Mouse (Mus musculus) forebrain, embryonic 16.5 days (tissue): ENCODE measurements at regions not wholly inside any gene's neighbourhood (a gene's known extent, or its start where the extent isn't known, plus 50 kb on each side); places are given as distances from the start of the nearest gene placed in this dataset.

Experiments used
- ATAC-seq: fragments of 200-750 bp; cut with Nextera tagmentation; 2 replicates; pipeline ENCODE4 v1.8.0; 2017; ENCODE audit warnings: mild to moderate bottlenecking, moderate library complexity
- H3K27ac ChIP-seq: fragments of 300-500 bp; sonication (generic); 2 replicates; pipeline ENCODE4 v1.5.1; 2014; ENCODE audit warnings: low read length, control low read depth
- H3K27me3 ChIP-seq: fragments of 300-500 bp; sonication (generic); replicated peaks from 2 replicates; pipeline ENCODE4 v1.6.1; 2014; ENCODE audit warnings: low read length; ENCODE audit not compliant: control insufficient read depth, insufficient read depth
- H3K36me3 ChIP-seq: fragments of 300-500 bp; sonication (generic); 2 replicates; pipeline ENCODE4 v1.6.1; 2014; ENCODE audit not compliant: control insufficient read depth, insufficient read depth
- H3K4me1 ChIP-seq: fragments of 300-500 bp; sonication (generic); replicated peaks from 2 replicates; pipeline ENCODE4 v1.6.1; 2014; ENCODE audit warnings: low read length; ENCODE audit not compliant: control insufficient read depth, insufficient read depth
- H3K4me2 ChIP-seq: fragments of 300-500 bp; sonication (generic); 2 replicates; pipeline ENCODE4 v1.6.1; 2014; ENCODE audit warnings: mild to moderate bottlenecking, low read length, control low read depth
- H3K4me3 ChIP-seq: fragments of 300-500 bp; sonication (generic); replicated peaks from 2 replicates; pipeline ENCODE4 v1.5.1; 2014; ENCODE audit warnings: mild to moderate bottlenecking, low read length, control low read depth
- H3K9ac ChIP-seq: fragments of 300-500 bp; sonication (generic); replicated peaks from 2 replicates; pipeline ENCODE4 v1.6.1; 2014; ENCODE audit warnings: low read depth, low read length, control low read depth
- H3K9me3 ChIP-seq: fragments of 300-500 bp; sonication (generic); 2 replicates; pipeline ENCODE4 v1.6.1; 2016; ENCODE audit warnings: low read length; ENCODE audit not compliant: control insufficient read depth
- WGBS: fragments of 180-500 bp; shearing (Covaris S2); extraction: QIAGEN DNeasy Blood & Tissue Kit; methylation state at CpG from one replicate; pipeline ENCODE4 v1.1.7; 2014; 5-methylcytosine and 5-hydroxymethylcytosine counted together

- 73% methylated on average over 1 of the region's 1 CpGs for whole genome bisulfite sequencing
- Histone ChIP-seq H3K27ac (no peak overlapping the region), H3K27me3 (no peaks in the 10 kb centered on the region), H3K9ac (no peak overlapping the region), H3K9me3 (no peaks in the 10 kb centered on the region), H3K4me1 (no peaks in the 10 kb centered on the region), H3K4me2 (no peak overlapping the region), H3K4me3 (no peak overlapping the region), H3K36me3 (no peaks in the 10 kb centered on the region)
- no peak for ATAC-seq
Observed at GRCm38 (mm10) chr16:27783978-27784377, 395.3 kb downstream of the Ccdc50 start.

- H3K4me3 ChIP-seq: no peak overlapping the region
- no peak overlapping the region for H3K27ac ChIP-seq
- H3K4me2 ChIP-seq: no peak overlapping the region
- no peak for ATAC-seq
- no peaks in the 10 kb centered on the region for H3K9me3 ChIP-seq
- WGBS: 58% methylated on average over 1 of the region's 1 CpGs
- H3K27me3 ChIP-seq: no peaks in the 10 kb centered on the region
- no peaks in the 10 kb centered on the region for H3K4me1 ChIP-seq
- no peaks in the 10 kb centered on the region for H3K36me3 ChIP-seq
- H3K9ac ChIP-seq: no peak overlapping the region
Observed at GRCm38 (mm10) chr16:27793406-27793805, 404.7 kb downstream of the Ccdc50 start.

GRCm38 (mm10) chr16:27794907-27795306, 406.2 kb downstream of the Ccdc50 start:
- no peak overlapping the region for H3K4me2 ChIP-seq
- no peak overlapping the region for H3K27ac ChIP-seq
- ATAC-seq: no peak
- H3K36me3 ChIP-seq: no peaks in the 10 kb centered on the region
- WGBS: 88% methylated on average over 1 of the region's 1 CpGs
- no peaks in the 10 kb centered on the region for H3K27me3 ChIP-seq
- no peak overlapping the region for H3K4me3 ChIP-seq
- H3K9me3 ChIP-seq: no peaks in the 10 kb centered on the region
- no peaks in the 10 kb centered on the region for H3K4me1 ChIP-seq
- no peak overlapping the region for H3K9ac ChIP-seq

- H3K4me1 ChIP-seq: no peaks in the 10 kb centered on the region
- H3K9ac ChIP-seq: no peak overlapping the region
- H3K4me2 ChIP-seq: no peak overlapping the region
- no peaks in the 10 kb centered on the region for H3K27me3 ChIP-seq
- ATAC-seq: no peak
- no peak overlapping the region for H3K4me3 ChIP-seq
- 82% methylated on average over 10 of the region's 10 CpGs for WGBS
- no peaks in the 10 kb centered on the region for H3K9me3 ChIP-seq
- H3K36me3 ChIP-seq: no peaks in the 10 kb centered on the region
- H3K27ac ChIP-seq: no peak overlapping the region
Observed at GRCm38 (mm10) chr16:27796153-27796822, 407.6 kb downstream of the Ccdc50 start.

GRCm38 (mm10) chr16:27814476-27814875, 425.8 kb downstream of the Ccdc50 start:
- Histone ChIP-seq H3K36me3 (no peaks in the 10 kb centered on the region), H3K9ac (no peak overlapping the region), H3K27me3 (no peaks in the 10 kb centered on the region), H3K27ac (no peak overlapping the region), H3K4me3 (no peak overlapping the region), H3K4me1 (0 out of 2 replicates have a peak, but pooled peaks cover 2% of the 10 kb centered on the region), H3K9me3 (no peaks in the 10 kb centered on the region), H3K4me2 (no peak overlapping the region)
- 7% methylated on average over 1 of the region's 1 CpGs for WGBS
- ATAC-seq: peak; percentile 55
